Mouse (Mus musculus) liver, postnatal 0 days (tissue): ENCODE measurements around the gene Letm1. TPM values are rescaled to one million over a fixed set of nuclear protein-coding genes. Genes with fewer than 3 reads are reported as not detected.

Experiments
- ATAC-seq: fragments of 200-750 bp; cut with Nextera tagmentation; 2 replicates; pipeline ENCODE4 v1.8.0; 2017; ENCODE audit warnings: mild to moderate bottlenecking, moderate library complexity
- DNase-seq: peaks from one replicate; pipeline ENCODE4 v3.0.0-alpha.2; 2016
- H3K27ac ChIP-seq: fragments of 300-500 bp; sonication (generic); 2 replicates; pipeline ENCODE4 v1.5.1; 2014; ENCODE audit warnings: antibody characterized with exemption, moderate library complexity, mild to moderate bottlenecking, low read depth
- H3K27me3 ChIP-seq: fragments of 300-500 bp; sonication (generic); 2 replicates; pipeline ENCODE4 v1.6.1; 2014; ENCODE audit warnings: low read length, control low read depth, mixed read lengths; ENCODE audit not compliant: insufficient read depth
- H3K36me3 ChIP-seq: fragments of 300-500 bp; sonication (generic); replicated peaks from 2 replicates; pipeline ENCODE4 v1.6.1; 2014; ENCODE audit warnings: mild to moderate bottlenecking, control low read depth, low read length, moderate library complexity, mixed read lengths; ENCODE audit not compliant: insufficient read depth
- H3K4me1 ChIP-seq: fragments of 300-500 bp; sonication (generic); 2 replicates; pipeline ENCODE4 v1.6.1; 2014; ENCODE audit warnings: antibody characterized with exemption, mild to moderate bottlenecking, control low read depth; ENCODE audit not compliant: insufficient read depth
- H3K4me2 ChIP-seq: fragments of 300-500 bp; sonication (generic); 2 replicates; pipeline ENCODE4 v1.6.1; 2014; ENCODE audit warnings: low read depth, mild to moderate bottlenecking, low read length, moderate library complexity, mixed read lengths
- H3K4me3 ChIP-seq: fragments of 300-500 bp; sonication (generic); 2 replicates; pipeline ENCODE4 v1.5.1; 2014; ENCODE audit warnings: low read depth, low read length
- H3K9ac ChIP-seq: fragments of 300-500 bp; sonication (generic); replicated peaks from 2 replicates; pipeline ENCODE4 v1.6.1; 2014; ENCODE audit warnings: mild to moderate bottlenecking, moderate library complexity
- H3K9me3 ChIP-seq: fragments of 300-500 bp; sonication (generic); 2 replicates; pipeline ENCODE4 v1.6.1; 2016; ENCODE audit warnings: mild to moderate bottlenecking, control low read depth, low read length, mixed read lengths
- CTCF ChIP-seq: sonication (generic); IDR thresholded peaks from 2 replicates; pipeline ENCODE4 v1.5.1; 2016; ENCODE audit warnings: antibody characterized with exemption, low read depth
- EP300 ChIP-seq: IDR thresholded peaks from 2 replicates; pipeline ENCODE4 v1.6.1; 2016; ENCODE audit warnings: antibody characterized with exemption, low read depth, mild to moderate bottlenecking
- WGBS: fragments of 180-500 bp; shearing (Covaris S2); extraction: QIAGEN DNeasy Blood & Tissue Kit; methylation state at CpG from one replicate; pipeline ENCODE4 v1.1.7; 2014; ENCODE audit not compliant: insufficient replicate concordance; 5-methylcytosine and 5-hydroxymethylcytosine counted together
- polyA plus RNA-seq: library from polyadenylated mRNA; unstranded; fragments of >200 nt; fragmentation: Nextera tagmentation; extraction: Ambion mirVana; gene quantifications from 2 replicates; pipeline ENCODE4 v1.2.1, GENCODE M21; 2015

The Letm1 gene
- polyA plus RNA-seq, 1 experiment from 2014 or later: 20.0 TPM

GRCm38 (mm10) chr5:33821901-33822427 is 39.3 kb upstream of the Letm1 start:
- ATAC-seq (no peak), DNase-seq (no peak)
- Histone ChIP-seq H3K27ac (0 out of 2 replicates have a peak overlapping the region, but pooled peaks have one; percentile 16), H3K9me3 (no peaks in the 10 kb centered on the region), H3K4me2 (peak overlapping the region; percentile 98), H3K4me3 (peak overlapping the region; percentile 84), H3K9ac (peak overlapping the region; percentile 90), H3K27me3 (no peaks in the 10 kb centered on the region), H3K36me3 (no peaks in the 10 kb centered on the region; the same call in 1 of the 2 replicates), H3K4me1 (peaks cover 11% of the 10 kb centered on the region)
- 34% methylated on average over 2 of the region's 2 CpGs for WGBS
- TF ChIP-seq EP300 (no peak), CTCF (no peak)

DNA sequence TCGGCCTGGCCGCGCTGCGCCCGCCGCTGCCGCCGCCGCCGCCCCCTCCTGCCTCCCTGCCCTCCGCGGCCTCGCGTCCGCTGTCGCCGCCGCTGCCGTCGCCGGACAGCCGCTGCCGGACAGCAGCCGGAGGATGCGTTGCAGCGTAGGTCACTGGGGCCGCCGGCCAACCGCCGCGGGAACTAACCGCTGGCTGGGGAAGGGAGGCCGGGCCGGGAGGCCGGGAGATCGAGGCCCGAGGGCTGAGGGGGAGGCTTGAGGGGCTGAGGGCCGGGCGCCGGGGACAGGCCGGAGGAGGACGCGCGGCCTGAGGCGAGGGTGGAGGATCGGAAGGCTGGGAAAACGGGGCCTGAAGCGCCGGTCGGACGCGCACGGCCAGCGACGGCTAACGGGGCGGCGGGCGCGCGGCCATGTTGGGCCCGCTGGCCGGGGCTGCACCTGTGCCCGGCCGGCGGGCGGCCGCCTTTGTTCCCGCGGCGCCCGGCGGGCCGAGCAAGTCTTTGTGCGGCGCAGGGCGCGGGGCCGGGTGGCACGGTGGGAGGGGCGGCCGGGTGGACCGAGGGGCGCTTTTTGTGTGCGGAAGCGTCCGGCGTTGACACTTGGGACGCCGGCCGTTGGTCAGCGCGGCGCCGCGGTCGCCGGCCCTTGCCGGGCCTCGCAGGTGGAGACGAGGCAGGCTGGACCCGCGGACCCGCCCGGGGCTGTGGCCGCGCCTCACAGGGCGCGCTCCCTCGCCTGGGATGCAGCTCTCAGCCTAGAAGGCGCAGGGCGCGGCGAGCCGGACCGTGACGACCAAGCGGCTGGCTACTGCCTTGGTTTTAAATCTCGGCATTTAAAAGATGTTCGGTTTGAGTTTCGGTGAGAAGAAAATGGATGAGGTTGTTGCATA is 38.4 kb upstream of the Letm1 start:
- H3K4me1 ChIP-seq: peaks cover 17% of the 10 kb centered on the region
- WGBS: 3% methylated on average over 95 of the region's 121 CpGs
- ATAC-seq: peak; percentile 54

GRCm38 (mm10) chr5:33819876-33820732 is 37.5 kb upstream of the Letm1 start, which contains the start of gene Nsd2:
TSS of gene Nsd2 (plus strand) at chr5:33820725.
- DNase-seq (peak; percentile 89), ATAC-seq (peak; percentile 88)
- H3K9me3 ChIP-seq: no peaks in the 10 kb centered on the region
- under 1% methylated on average over 80 of the region's 136 CpGs for WGBS
- H3K4me2 ChIP-seq: peak within 1 kb of the TSS; percentile 98
- H3K27ac ChIP-seq: peak within 1 kb of the TSS; percentile 93
- H3K27me3 ChIP-seq: no peaks in the 10 kb centered on the region
- TF ChIP-seq EP300 (no peak), CTCF (no peak)
- H3K4me1 ChIP-seq: peaks cover 17% of the 10 kb centered on the region
- peak within 1 kb of the TSS; percentile 84 for H3K4me3 ChIP-seq
- H3K9ac ChIP-seq: peak within 1 kb of the TSS; percentile 90
- no peaks in the 10 kb centered on the region; the same call in 1 of the 2 replicates for H3K36me3 ChIP-seq

More for the DNA sequence above, 38.4 kb upstream of the Letm1 start:
- Histone ChIP-seq H3K9ac (peak overlapping the region; percentile 90), H3K27me3 (no peaks in the 10 kb centered on the region), H3K27ac (peak overlapping the region; percentile 93), H3K36me3 (no peaks in the 10 kb centered on the region; the same call in 1 of the 2 replicates), H3K4me3 (peak overlapping the region; percentile 84), H3K9me3 (no peaks in the 10 kb centered on the region), H3K4me2 (peak overlapping the region; percentile 98)
- no peak for TF ChIP-seq CTCF
- TF ChIP-seq EP300: no peak
- DNase-seq: peak; percentile 75

DNA sequence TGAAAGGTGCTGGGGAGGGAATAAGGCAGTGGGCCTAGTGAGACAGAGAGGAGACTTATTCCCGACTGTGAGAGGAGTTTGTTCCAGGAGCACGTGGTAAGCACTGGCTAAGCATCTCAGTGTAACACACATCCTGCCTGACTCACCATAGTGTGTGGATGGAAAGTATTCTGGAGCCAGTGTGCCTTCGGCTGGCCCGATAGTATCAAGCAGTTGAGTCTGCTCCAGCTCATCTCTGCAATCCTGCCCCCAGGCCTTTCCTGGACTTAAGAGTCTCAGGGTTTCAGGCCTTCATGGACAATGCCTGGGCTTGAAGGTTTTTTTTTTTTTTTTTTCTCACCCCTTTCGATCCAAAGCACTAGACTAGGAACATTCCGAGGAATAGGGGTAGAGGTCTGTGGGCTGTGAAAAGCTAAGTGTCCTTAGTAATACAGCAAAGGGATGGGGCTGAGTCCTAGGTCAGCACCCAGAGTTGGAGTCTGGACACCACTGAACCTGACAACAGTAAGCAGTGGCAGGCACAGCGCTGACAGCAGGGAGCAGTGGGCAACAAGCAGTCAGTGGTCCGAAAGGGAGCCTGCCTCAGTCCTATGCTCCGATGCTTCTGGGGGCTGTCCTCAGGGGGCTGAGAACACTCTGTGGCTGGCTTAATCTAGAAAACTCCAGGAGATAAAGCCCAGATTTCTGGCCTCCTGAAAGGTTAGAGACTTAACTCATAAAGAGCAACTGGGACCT is 36.7 kb upstream of the Letm1 start:
- Histone ChIP-seq H3K4me3 (peak overlapping the region; percentile 84), H3K27ac (peak overlapping the region; percentile 93), H3K36me3 (no peaks in the 10 kb centered on the region; the same call in 1 of the 2 replicates), H3K9me3 (no peaks in the 10 kb centered on the region), H3K9ac (peak overlapping the region; percentile 90), H3K4me1 (peaks cover 17% of the 10 kb centered on the region), H3K4me2 (peak overlapping the region; percentile 98), H3K27me3 (no peaks in the 10 kb centered on the region)
- DNase-seq: peak; percentile 38
- no peak for TF ChIP-seq EP300
- TF ChIP-seq CTCF: no peak
- no peak for ATAC-seq
- WGBS: 35% methylated on average over 9 of the region's 9 CpGs

DNA sequence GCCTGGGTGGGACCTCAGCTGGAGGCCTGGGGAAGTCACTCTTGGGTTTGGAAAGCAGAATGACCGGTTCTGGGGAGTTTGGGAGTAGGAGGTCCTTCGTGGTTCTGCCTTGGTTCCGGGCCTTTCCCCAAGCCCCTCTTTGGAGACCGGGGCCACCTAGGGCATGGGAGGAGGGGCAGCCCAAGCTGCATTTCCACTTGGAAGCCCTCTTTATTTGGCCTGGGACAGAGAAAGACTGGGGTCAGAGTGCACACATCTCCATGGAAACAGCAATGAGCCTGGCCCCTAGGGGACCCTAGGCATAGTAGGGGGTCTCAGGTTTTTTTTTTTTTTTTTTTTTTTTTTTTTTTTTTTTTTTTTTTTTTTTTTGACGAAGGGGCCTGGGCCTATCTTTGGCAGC is 35.5 kb upstream of the Letm1 start:
- no peaks in the 10 kb centered on the region for H3K27me3 ChIP-seq
- no peak overlapping the region for H3K9ac ChIP-seq
- no peak for ATAC-seq
- H3K9me3 ChIP-seq: no peaks in the 10 kb centered on the region
- no peak overlapping the region for H3K4me3 ChIP-seq
- no peaks in the 10 kb centered on the region for H3K36me3 ChIP-seq
- H3K4me2 ChIP-seq: no peak overlapping the region
- no peak for DNase-seq
- 52% methylated on average over 5 of the region's 5 CpGs for WGBS
- no peak overlapping the region for H3K27ac ChIP-seq
- H3K4me1 ChIP-seq: peaks cover 17% of the 10 kb centered on the region
- TF ChIP-seq EP300 (no peak), CTCF (no peak)
